Mouse (Mus musculus): ENCODE measurements around the gene Rnf207.
A peak's percentile ranks its signal among the peaks of the same experiment; 100 is the strongest.

The Rnf207 gene

GRCm38 (mm10) chr4:152318517-152319234, at the start of gene Rnf207:
Gene Rnf207 (minus strand): TSS chr4:152318993.
- peak; percentile 58 to 88 for DNase-seq (ENCODE audit: inconsistent age in 2 of 2, low spot score in 1 of 2)

DNA sequence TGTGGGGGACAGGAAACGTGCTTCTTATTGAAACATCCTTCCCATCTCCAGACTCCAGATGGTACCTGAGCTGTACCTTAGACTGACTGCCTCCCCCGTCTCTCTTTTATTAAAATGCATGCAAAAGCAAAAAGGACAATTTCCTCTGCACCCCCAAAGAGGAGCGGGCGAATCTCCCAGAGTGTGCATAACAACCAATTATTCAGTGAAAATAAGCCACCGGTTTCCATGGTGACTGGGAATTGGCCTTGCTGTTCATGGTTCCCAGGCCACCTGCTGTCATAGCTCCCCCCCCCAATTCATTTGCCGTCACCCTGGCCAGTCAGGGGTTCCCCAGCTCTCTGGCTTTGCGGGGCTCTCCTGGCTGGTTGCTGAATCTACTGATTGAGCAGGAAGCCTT, 46.4 kb upstream of the Rnf207 start:
- no peak for DNase-seq (ENCODE audit: inconsistent age in 2 of 2, low spot score in 1 of 2)

DNA sequence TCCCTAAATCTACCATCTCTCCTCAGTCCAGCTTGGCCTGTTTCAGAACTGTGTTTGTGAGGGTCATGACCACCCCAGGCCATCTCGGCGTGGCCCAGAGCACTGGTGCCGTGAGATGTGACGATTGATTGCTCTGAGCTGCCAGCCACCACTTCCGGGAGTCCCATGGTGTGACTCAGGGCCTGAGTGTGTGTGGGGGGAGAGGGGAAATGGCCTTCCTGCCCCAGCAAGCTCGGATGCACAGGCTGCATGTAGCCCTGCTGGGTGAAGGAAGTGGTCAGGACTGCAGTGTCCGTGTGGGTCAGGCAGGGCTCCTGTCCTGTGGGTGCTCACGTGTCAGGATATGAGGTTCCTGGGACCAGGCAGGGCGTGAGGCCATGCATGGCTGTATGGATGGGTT, 43.4 kb upstream of the Rnf207 start:
- DNase-seq (ENCODE audit: inconsistent age in 2 of 2, low spot score in 1 of 2): no peak

- peak in 1 of 2 experiments; percentile 18 for DNase-seq (ENCODE audit: inconsistent age in 2 of 2, low spot score in 1 of 2)
These were observed 42.1 kb upstream of the Rnf207 start for GRCm38 (mm10) chr4:152360855-152361254.

GRCm38 (mm10) chr4:152359700-152360099, 40.9 kb upstream of the Rnf207 start:
- no peak for DNase-seq (ENCODE audit: inconsistent age in 2 of 2, low spot score in 1 of 2)

DNA sequence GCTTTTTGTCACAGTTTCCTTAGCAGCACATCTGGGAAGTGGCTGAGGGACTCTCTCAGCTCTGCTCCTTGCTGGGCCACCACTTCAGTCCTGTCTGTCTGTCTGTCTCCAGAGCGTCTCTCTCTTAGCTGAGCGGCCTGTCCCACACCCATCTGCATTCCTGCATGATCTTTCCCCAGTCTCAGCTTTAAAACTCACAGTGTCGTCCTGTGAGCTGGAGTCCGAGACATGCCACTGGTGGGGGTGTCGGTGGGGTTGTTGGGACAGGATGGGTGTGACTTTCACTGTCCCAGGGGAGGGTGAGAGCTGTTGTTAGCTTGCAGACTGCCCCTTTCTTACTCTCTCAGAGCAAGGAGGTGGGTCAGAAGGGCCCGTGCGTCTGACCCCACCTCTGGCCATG, 36.9 kb upstream of the Rnf207 start:
- DNase-seq (ENCODE audit: inconsistent age in 2 of 2, low spot score in 1 of 2): no peak

GRCm38 (mm10) chr4:152353886-152354637, 35.3 kb upstream of the Rnf207 start:
- no peak for DNase-seq (ENCODE audit: inconsistent age in 2 of 2, low spot score in 1 of 2)

DNA sequence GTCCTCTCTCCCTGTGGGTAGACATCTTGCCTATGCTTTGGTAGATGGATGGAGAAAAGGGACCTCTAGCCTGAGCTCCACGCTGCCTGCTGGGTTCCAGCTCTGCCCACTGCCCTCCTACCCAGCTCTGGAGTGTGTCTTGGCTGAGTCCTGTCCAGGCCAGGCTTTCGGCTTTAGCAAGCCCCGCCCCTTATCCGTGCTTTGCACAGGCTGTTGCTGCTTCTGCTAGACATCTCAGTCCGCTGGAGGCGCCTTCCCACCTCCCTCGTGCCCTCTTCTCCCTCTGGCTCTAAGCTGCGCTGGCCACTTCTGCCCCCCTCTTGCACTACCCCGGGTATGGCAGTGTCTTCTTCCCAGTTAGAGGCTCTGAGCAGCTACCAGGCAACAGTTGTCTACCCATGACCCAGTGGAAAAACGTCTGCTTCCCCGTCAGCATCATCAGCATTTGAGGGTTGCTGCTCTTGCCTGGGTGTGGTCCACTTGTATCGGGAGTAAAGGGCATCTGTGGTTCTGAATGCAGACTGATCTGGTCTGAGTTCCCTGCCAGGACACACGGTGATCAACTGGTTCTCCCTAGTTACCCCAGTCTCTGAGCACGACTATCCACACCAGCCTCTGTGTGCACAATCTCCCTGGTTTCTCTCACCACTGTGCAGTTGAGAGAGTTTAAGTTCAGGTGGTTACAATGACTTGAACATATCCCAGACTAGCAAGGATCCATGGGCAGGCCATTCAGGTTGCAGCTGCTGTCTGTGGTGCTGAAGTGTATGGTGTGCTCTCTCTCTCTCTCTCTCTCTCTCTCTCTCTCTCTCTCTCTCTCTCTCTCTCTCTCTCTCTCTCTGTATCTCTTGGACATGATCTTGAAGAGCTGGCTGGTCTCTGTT, 32.9 kb upstream of the Rnf207 start:
- DNase-seq (ENCODE audit: inconsistent age in 2 of 2, low spot score in 1 of 2): peak in 1 of 2 experiments; percentile 29

- no peak for DNase-seq (ENCODE audit: inconsistent age in 2 of 2, low spot score in 1 of 2)
These were observed 32.1 kb upstream of the Rnf207 start for GRCm38 (mm10) chr4:152350722-152351421.

GRCm38 (mm10) chr4:152349837-152350381, 31.1 kb upstream of the Rnf207 start:
- DNase-seq (ENCODE audit: inconsistent age in 2 of 2, low spot score in 1 of 2): no peak

DNA sequence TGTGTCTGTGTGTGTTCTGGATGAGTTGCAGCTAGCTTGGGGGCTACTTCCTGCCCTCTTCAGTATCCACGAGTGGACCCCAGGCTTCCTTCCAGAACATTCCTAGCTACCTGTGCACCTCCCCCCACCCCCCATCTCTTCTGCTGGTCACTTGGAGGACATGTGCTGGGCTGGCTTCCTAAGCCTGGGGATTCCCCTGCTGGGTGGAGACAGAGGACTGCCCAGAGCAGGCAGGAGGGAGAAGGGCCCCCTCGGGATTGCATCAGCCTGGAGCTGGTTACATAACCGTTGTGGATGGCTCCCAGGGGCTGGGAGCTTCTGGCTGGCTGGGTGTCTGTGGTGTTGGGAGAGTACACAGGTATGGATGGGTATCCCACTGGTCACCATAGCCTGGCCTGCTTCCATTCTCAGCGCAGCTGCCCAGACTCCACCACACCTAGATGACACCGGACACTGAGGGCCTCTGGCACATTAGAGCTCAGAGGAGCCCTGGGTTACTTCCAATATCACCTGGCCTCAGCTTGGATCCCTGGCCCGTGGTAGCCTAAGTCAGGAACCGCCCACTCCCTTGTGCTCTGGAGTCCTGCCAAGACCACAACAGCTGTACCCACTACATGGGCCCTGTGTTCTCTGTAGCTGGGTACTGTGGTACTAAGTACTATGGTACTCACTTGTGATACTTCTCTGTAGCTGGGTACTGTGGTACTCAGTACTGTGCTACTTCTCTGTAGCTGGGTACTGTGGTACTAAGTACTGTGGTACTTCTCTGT, 26.5 kb upstream of the Rnf207 start:
- DNase-seq (ENCODE audit: inconsistent age in 2 of 2, low spot score in 1 of 2): peak; percentile 65 to 78

- no peak for DNase-seq (ENCODE audit: inconsistent age in 2 of 2, low spot score in 1 of 2)
These were observed 25.9 kb upstream of the Rnf207 start for GRCm38 (mm10) chr4:152344651-152345050.

DNA sequence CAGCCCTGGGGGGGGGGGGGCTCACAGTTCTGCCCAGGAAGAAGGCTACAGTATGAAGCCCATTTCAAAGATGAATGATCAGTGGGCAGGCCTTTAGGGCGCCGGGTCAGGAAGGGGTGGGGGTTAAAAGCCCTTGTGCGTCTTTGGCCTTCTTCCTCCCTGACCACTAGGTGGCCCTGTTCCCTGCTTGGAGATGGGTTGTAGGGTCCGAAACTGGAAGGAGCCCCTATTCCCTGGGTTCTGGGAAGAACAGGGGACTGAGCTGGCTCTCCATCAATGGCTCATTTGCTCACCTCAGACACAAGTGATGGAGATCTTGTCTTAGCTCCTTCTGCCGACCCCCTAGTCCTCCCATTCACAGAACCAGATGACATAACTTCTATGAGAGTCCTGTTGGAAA, 24.5 kb upstream of the Rnf207 start:
- DNase-seq (ENCODE audit: inconsistent age in 2 of 2, low spot score in 1 of 2): peak; percentile 20 to 65

GRCm38 (mm10) chr4:152340584-152341284, 21.9 kb upstream of the Rnf207 start:
- peak in 1 of 2 experiments; percentile 30 for DNase-seq (ENCODE audit: inconsistent age in 2 of 2, low spot score in 1 of 2)

DNA sequence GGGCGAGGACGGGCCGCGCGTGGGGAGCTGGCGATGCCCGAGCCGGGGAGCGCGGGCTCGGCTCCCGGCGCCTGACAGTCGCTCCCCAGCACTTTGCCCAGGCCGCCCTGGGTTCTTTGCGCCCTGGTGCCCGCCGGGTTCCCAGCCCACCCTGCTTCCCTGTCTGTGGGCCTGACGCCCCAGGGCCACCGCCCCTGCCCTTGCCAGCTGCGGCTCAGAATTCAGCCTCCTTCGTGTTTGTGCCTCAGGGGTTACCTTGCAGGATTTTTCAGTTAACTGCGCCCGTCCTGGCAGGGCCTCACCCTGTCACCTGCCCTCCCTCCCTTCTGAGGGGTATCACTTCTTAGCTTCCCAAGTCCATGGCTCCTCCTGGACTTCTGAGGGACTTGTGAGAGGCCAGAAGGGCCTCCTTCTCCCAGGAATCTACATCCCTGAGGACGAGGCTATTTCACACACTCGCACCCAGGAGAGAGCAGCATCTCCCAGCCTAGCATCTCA, 20.5 kb upstream of the Rnf207 start:
- DNase-seq (ENCODE audit: inconsistent age in 2 of 2, low spot score in 1 of 2): peak in 1 of 2 experiments; percentile 45

DNA sequence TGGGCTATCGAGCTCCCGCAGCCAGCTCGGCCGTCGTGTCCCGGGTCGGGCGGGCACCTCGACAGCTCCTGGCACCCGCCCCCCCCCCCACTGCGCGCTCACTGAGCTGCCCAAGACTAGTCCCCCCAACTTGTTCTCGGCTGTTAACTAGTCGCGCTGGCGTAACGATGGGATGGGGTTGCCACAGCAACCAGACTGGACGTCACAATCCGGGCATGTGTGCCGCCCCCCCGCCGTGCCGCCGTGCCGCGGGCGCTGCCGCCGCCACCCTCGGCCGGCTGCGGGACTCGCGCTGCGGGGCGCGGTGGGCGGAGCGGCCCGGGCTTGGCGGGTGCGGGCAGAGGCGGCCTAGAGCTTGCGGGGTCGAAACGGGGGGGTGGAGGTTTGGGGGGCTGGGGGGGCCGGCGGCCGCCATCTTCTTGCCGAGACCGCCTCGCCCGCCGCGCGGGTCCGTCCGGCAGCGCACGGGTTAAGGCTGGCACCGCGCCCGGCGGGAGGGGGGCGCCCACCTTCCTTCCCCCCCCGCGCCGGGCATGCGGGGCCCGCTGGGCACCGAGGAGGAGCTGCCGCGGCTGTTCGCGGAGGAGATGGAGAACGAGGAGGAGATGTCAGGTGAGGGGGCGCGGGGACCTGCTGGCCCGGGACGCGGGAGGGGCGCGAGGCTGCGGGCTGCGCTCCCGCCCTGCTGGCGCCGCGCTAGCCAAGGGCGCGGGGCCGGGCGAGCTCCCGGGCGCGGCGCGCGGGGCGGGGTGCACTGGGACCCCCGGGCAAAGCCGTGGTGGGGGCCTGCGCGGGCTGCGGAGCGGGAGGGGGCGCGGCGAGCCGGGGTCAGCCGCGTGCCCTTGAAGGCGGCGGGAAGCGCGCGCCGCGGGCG, 19.9 kb upstream of the Rnf207 start, which contains the start of gene Chd5:
Gene Chd5 (plus strand): TSS at position 233 of the 874 bp plus-strand sequence.
- DNase-seq (ENCODE audit: inconsistent age in 2 of 2, low spot score in 1 of 2): no peak

GRCm38 (mm10) chr4:152337772-152338171, 19.0 kb upstream of the Rnf207 start:
- no peak for DNase-seq (ENCODE audit: inconsistent age in 2 of 2, low spot score in 1 of 2)

DNA sequence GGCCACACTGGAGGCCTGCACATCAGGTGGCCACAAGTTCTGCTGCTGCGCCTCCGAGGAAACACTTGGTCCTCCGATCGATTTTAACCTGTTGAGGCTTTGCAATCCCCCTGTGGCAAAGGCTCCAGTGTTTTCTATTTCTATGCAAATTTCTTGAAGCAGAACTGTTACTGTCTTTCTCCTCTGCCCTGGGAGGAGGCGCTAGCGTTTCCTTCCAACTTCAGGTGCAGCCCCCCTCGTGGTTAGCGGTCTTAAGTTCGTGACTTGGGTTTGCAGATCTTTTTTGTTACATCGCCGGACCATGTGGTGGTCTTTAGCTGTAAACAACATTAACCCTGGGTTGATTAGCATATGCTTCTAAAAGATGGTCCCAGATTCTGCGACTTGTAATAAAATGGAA, 14.8 kb upstream of the Rnf207 start:
- DNase-seq (ENCODE audit: inconsistent age in 2 of 2, low spot score in 1 of 2): no peak

Measured in adrenal gland, adult (tissue).